In the genomic region with DNA sequence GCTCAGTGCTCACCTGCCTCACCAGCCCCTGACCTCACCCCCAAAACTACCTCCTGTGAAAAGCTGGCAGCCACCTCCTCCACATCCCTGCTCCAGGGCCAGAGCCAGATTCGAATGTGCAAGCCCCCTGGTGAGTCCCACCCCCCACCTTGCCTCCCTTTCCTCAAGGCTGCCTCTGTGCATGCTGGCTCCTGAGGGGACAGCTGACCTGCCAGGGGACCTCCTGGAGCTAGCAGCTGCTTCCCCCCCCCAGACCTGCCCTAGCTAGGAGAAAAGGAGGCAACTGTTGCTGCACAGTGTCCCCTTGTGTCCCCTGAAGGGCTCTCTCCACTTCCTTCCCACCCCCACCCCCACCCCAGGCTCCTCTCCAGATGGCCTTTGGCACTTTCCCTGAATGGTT, we compare ENCODE assay signal across 10 mouse cellular contexts. TPM values are rescaled to one million over a fixed set of nuclear protein-coding genes. Genes with fewer than 3 reads are reported as not detected.
DNase-seq lines count a peak whose midpoint lies in the region; ATAC-seq and TF ChIP-seq lines count a peak whose summit lies in the region.
"Had no signal": no experiment of that assay in that cellular context is flagged by ENCODE, and none has a peak within 500 bp of the region (broad histone marks: within the 10 kb centered on the region; RNA-seq: fewer than 3 reads in every experiment).

No protein-coding gene starts in this region.

- H3K27me3 ChIP-seq in heart, embryonic 16.5 days (ENCODE audit: control insufficient read depth, insufficient read depth, low read length), result no peaks in the 10 kb centered on the region
- no peaks in the 10 kb centered on the region for H3K27me3 ChIP-seq in G1E (ENCODE audit: insufficient read depth, low read length)
- no peaks in the 10 kb centered on the region for H3K27me3 ChIP-seq in forebrain, embryonic 15.5 days
- no peaks in the 10 kb centered on the region for H3K27me3 ChIP-seq in liver, postnatal 0 days (ENCODE audit: insufficient read depth, low read length)
- H3K27me3 ChIP-seq: lung, embryonic 15.5 days had no signal

- intact Hi-C loops in heart, postnatal 25 days (cut with DNase I), result no loop called here

- DNase-seq in heart, postnatal 25 days (ENCODE audit: low spot score), result no peak
- no peak for DNase-seq in G1E (ENCODE audit: low spot score)
- DNase-seq in liver, postnatal 0 days, result no peak
- DNase-seq in urinary bladder, postnatal 10 days (ENCODE audit: low spot score), result no peak
- DNase-seq in layer of hippocampus, adult 9-11 months, result no peak
- DNase-seq in cerebellum, adult 9-11 months, result no peak
- DNase-seq: right cerebral cortex, adult 18-20 months had no signal

- H3K36me3 ChIP-seq in heart, embryonic 16.5 days (ENCODE audit: control insufficient read depth, insufficient read depth), result peaks cover 54% of the 10 kb centered on the region
- H3K36me3 ChIP-seq in G1E (replicated peaks), result peaks cover 77% of the 10 kb centered on the region
- peaks cover 56% of the 10 kb centered on the region for H3K36me3 ChIP-seq in forebrain, embryonic 15.5 days
- H3K36me3 ChIP-seq in liver, postnatal 0 days (replicated peaks; ENCODE audit: insufficient read depth, low read length), result peaks cover 58% of the 10 kb centered on the region

- H3K4me1 ChIP-seq in heart, embryonic 16.5 days (ENCODE audit: control insufficient read depth, insufficient read depth, low read length), result peaks cover 75% of the 10 kb centered on the region
- H3K4me1 ChIP-seq in G1E (ENCODE audit: insufficient read depth, low read depth, low read length), result peaks cover 89% of the 10 kb centered on the region
- peaks cover 83% of the 10 kb centered on the region for H3K4me1 ChIP-seq in forebrain, embryonic 15.5 days
- H3K4me1 ChIP-seq in liver, postnatal 0 days (ENCODE audit: insufficient read depth), result peaks cover 68% of the 10 kb centered on the region

- ATAC-seq in heart, embryonic 16.5 days (replicated peaks; ENCODE audit: extremely low read depth, insufficient read depth, low FRiP score), result no peak
- no peak for ATAC-seq in G1E (ENCODE audit: extremely low read depth, insufficient number of reproducible peaks, low FRiP score, poor library complexity, severe bottlenecking)
- ATAC-seq in forebrain, embryonic 15.5 days (replicated peaks), result no peak
- no peak for ATAC-seq in liver, postnatal 0 days

- H3K27ac ChIP-seq in heart, embryonic 16.5 days (ENCODE audit: low read length), result no peak overlapping the region
- H3K27ac ChIP-seq in forebrain, embryonic 15.5 days (replicated peaks), result peak overlapping the region; percentile 91; the same call in 1 of the 2 replicates
- peak overlapping the region; percentile 92; the same call in 1 of the 2 replicates for H3K27ac ChIP-seq in liver, postnatal 0 days (ENCODE audit: low read depth)

- peak overlapping the region; percentile 4; the same call in 1 of the 2 replicates for H3K9ac ChIP-seq in heart, embryonic 16.5 days (ENCODE audit: low read length)
- H3K9ac ChIP-seq in forebrain, embryonic 15.5 days (replicated peaks), result no peak overlapping the region
- H3K9ac ChIP-seq in liver, postnatal 0 days (replicated peaks), result no peak overlapping the region
- H3K9ac ChIP-seq: lung, embryonic 15.5 days had no signal

- 50% methylated on average over 1 of the region's 1 CpGs for WGBS in heart, embryonic 16.5 days
- WGBS in forebrain, embryonic 15.5 days, result 60% methylated on average over 1 of the region's 1 CpGs
- 80% methylated on average over 1 of the region's 1 CpGs for WGBS in liver, postnatal 0 days (ENCODE audit: insufficient replicate concordance)

- TF ChIP-seq CTCF in G1E (IDR thresholded peaks at IDR 0.05; ENCODE audit: low read depth, low read length), result no peak
- no peak for TF ChIP-seq CTCF in liver, postnatal 0 days (IDR thresholded peaks at IDR 0.05; ENCODE audit: low read depth)

- H3K9me3 ChIP-seq in heart, embryonic 16.5 days (replicated peaks; ENCODE audit: control insufficient read depth, low read length), result no peaks in the 10 kb centered on the region
- H3K9me3 ChIP-seq in G1E (replicated peaks), result no peaks in the 10 kb centered on the region
- H3K9me3 ChIP-seq in forebrain, embryonic 15.5 days, result no peaks in the 10 kb centered on the region
- no peaks in the 10 kb centered on the region for H3K9me3 ChIP-seq in liver, postnatal 0 days (ENCODE audit: low read length)
- H3K9me3 ChIP-seq: lung, embryonic 15.5 days had no signal

- no peak overlapping the region for H3K4me2 ChIP-seq in heart, embryonic 16.5 days (ENCODE audit: low read depth, low read length)
- no peak overlapping the region for H3K4me2 ChIP-seq in forebrain, embryonic 15.5 days (replicated peaks)
- H3K4me2 ChIP-seq in liver, postnatal 0 days (ENCODE audit: low read depth, low read length), result no peak overlapping the region
- H3K4me2 ChIP-seq: lung, embryonic 15.5 days had no signal

- no peak overlapping the region for H3K4me3 ChIP-seq in heart, embryonic 16.5 days (ENCODE audit: low read length)
- peak overlapping the region; percentile 50; the same call in 1 of the 2 replicates for H3K4me3 ChIP-seq in G1E (ENCODE audit: low read depth, low read length)
- no peak overlapping the region for H3K4me3 ChIP-seq in forebrain, embryonic 15.5 days
- H3K4me3 ChIP-seq in liver, postnatal 0 days (ENCODE audit: low read depth, low read length), result no peak overlapping the region
- H3K4me3 ChIP-seq: lung, embryonic 15.5 days had no signal

- TF ChIP-seq EP300 in liver, postnatal 0 days (IDR thresholded peaks at IDR 0.05; ENCODE audit: low read depth), result no peak

RNA-seq across cellular contexts. Expression of a gene that starts 7.2 kb away (rescaled TPM):
- polyA plus RNA-seq in heart, embryonic 16.5 days (2015; fragmentation: Nextera tagmentation; extraction: Ambion mirVana), result 10.3 and 13.0 TPM in 2 replicates
- total RNA-seq in heart, postnatal 25 days (2021), result 100 to 1,000 TPM in 1 of 2 experiments, 10 to 100 TPM in 1; 92.1 to 120 TPM
- total RNA-seq in G1E (2014; fragmentation: Nextera tagmentation) (89.8 and 92.3 TPM in 2 replicates), G1E (2017) (19.2 and 24.3 TPM in 2 replicates)
- 295 and 302 TPM in 2 replicates for polyA plus RNA-seq in G1E (2012)
- polyA plus RNA-seq in forebrain, embryonic 15.5 days (2015; fragmentation: Nextera tagmentation; extraction: Ambion mirVana), result 33.0 and 34.9 TPM in 2 replicates
- polyA plus RNA-seq in liver, postnatal 0 days (2015; fragmentation: Nextera tagmentation; extraction: Ambion mirVana), result 3.0 and 4.3 TPM in 2 replicates

RNA-seq across cellular contexts. Expression of a gene that starts 10.5 kb away (rescaled TPM):
- 85.3 and 87.6 TPM in 2 replicates for polyA plus RNA-seq in heart, embryonic 16.5 days (2015; fragmentation: Nextera tagmentation; extraction: Ambion mirVana)
- 10 to 100 TPM; 31.7 to 43.1 TPM for total RNA-seq in heart, postnatal 25 days (2021)
- total RNA-seq in G1E (2014; fragmentation: Nextera tagmentation) (18.1 and 21.2 TPM in 2 replicates), G1E (2017) (32.6 and 34.8 TPM in 2 replicates)
- 41.4 and 45.2 TPM in 2 replicates for polyA plus RNA-seq in G1E (2012)
- 350 and 358 TPM in 2 replicates for polyA plus RNA-seq in forebrain, embryonic 15.5 days (2015; fragmentation: Nextera tagmentation; extraction: Ambion mirVana)
- polyA plus RNA-seq in liver, postnatal 0 days (2015; fragmentation: Nextera tagmentation; extraction: Ambion mirVana), result 87.0 and 93.3 TPM in 2 replicates

RNA-seq across cellular contexts. Expression of a gene that starts 14.6 kb away (rescaled TPM):
- polyA plus RNA-seq in heart, embryonic 16.5 days (2015; fragmentation: Nextera tagmentation; extraction: Ambion mirVana), result 2.5 TPM in 2 replicates
- total RNA-seq in heart, postnatal 25 days (2021), result 1 to 10 TPM; 2.4 to 3.1 TPM
- total RNA-seq in G1E (2014; fragmentation: Nextera tagmentation) (67.2 and 74.4 TPM in 2 replicates), G1E (2017) (3.7 and 5.5 TPM in 2 replicates)
- polyA plus RNA-seq in G1E (2012), result 66.6 and 73.9 TPM in 2 replicates
- 29.7 and 39.5 TPM in 2 replicates for polyA plus RNA-seq in forebrain, embryonic 15.5 days (2015; fragmentation: Nextera tagmentation; extraction: Ambion mirVana)
- 0.11 and 0.18 TPM in 2 replicates for polyA plus RNA-seq in liver, postnatal 0 days (2015; fragmentation: Nextera tagmentation; extraction: Ambion mirVana)

RNA-seq across cellular contexts. Expression of a gene that starts 16.8 kb away (rescaled TPM):
- 1,107 and 1,132 TPM in 2 replicates for polyA plus RNA-seq in heart, embryonic 16.5 days (2015; fragmentation: Nextera tagmentation; extraction: Ambion mirVana)
- 1,000 to 10,000 TPM; 1,252 to 1,264 TPM for total RNA-seq in heart, postnatal 25 days (2021)
- total RNA-seq in G1E (2014; fragmentation: Nextera tagmentation) (248 and 258 TPM in 2 replicates), G1E (2017) (81.9 and 82.7 TPM in 2 replicates)
- polyA plus RNA-seq in G1E (2012), result 1,539 and 1,678 TPM in 2 replicates
- 437 and 444 TPM in 2 replicates for polyA plus RNA-seq in forebrain, embryonic 15.5 days (2015; fragmentation: Nextera tagmentation; extraction: Ambion mirVana)
- polyA plus RNA-seq in liver, postnatal 0 days (2015; fragmentation: Nextera tagmentation; extraction: Ambion mirVana), result 537 and 576 TPM in 2 replicates

RNA-seq across cellular contexts. Expression of a gene that starts 17.5 kb away (rescaled TPM):
- 9.7 and 10.7 TPM in 2 replicates for polyA plus RNA-seq in heart, embryonic 16.5 days (2015; fragmentation: Nextera tagmentation; extraction: Ambion mirVana)
- total RNA-seq in heart, postnatal 25 days (2021), result 1 to 10 TPM; 4.2 to 5.2 TPM
- total RNA-seq in G1E (2014; fragmentation: Nextera tagmentation) (1.6 TPM in 1 of 2 replicates, not detected in the other), G1E (2017) (7.8 and 8.9 TPM in 2 replicates)
- polyA plus RNA-seq in G1E (2012), result 4.8 and 5.0 TPM in 2 replicates
- polyA plus RNA-seq in forebrain, embryonic 15.5 days (2015; fragmentation: Nextera tagmentation; extraction: Ambion mirVana), result 9.7 and 12.7 TPM in 2 replicates
- 6.7 and 6.8 TPM in 2 replicates for polyA plus RNA-seq in liver, postnatal 0 days (2015; fragmentation: Nextera tagmentation; extraction: Ambion mirVana)
